Mouse (Mus musculus) megakaryocyte, embryonic 14.5 days (primary cell): ENCODE data around the gene Mtmr6.
"Not testable (repeated sequence)": the region's sequence is repeated elsewhere in the genome, so short reads cannot be mapped to it uniquely, and the experiment has no call there.

Source experiments
- FLI1 ChIP-seq: IDR thresholded peaks from 2 replicates; pipeline ENCODE4 v1.6.1; 2012; ENCODE audit warnings: low read length, inconsistent platforms, mixed read lengths
- GATA1 ChIP-seq: IDR thresholded peaks from 3 replicates; pipeline ENCODE4 v1.6.1; 2012; ENCODE audit warnings: mixed read lengths, low read length, inconsistent platforms, borderline replicate concordance

DNA sequence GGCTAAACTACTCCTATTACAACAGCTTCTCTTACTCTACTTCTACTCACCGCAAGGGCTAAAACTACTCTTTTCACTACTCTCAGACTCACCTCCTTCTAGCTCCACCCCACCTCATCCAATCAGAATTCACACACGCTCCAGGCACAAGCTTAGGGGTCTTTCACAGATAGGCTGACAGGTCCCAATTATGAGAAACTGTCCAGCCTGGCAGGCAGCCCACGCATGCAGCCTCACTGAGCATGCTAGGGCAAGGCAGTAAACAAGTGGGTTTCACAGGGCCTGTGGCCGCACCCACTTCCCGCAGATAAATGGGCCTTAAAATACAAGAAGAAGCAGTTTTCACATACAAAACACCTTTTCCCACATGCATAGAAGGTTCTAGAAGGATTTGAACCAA lies 75.0 kb downstream of the Mtmr6 start:
- not testable (repeated sequence) for TF ChIP-seq GATA1, FLI1
